Mouse (Mus musculus): ENCODE measurements around the gene 4933414I15Rik. TPM values are rescaled to one million over a fixed set of nuclear protein-coding genes. Genes with fewer than 3 reads are reported as not detected.

Gene 4933414I15Rik
- total and polyA plus RNA-seq, 2 experiments from 2014 or later, result not detected

DNA sequence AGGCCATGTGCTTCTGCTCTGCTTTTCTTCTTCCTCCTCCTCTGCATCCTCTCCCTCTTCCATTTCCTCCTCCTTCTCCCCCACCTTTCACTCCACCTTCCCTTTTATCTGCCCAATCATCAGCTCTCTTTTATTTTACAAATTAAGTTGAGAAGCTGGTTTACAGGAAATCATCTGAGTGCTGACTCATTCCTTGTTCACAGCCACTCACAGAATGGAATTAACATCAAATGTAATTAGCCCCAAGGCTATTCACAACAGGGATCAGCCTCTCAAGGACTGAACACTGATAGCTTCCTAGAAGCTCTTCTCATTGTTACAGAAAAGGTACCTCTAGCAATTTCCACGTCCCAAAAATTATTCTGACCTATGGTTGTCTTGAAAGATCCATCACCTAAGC, 46.2 kb downstream of the 4933414I15Rik start:
- Histone ChIP-seq H3K9me3 (ENCODE audit: low read length) (peaks cover 41% of the 10 kb centered on the region), H3K4me3 (ENCODE audit: low read depth, low read length) (no peak overlapping the region), H3K4me1 (ENCODE audit: insufficient read depth, low read length) (no peaks in the 10 kb centered on the region), H3K36me3 (ENCODE audit: insufficient read depth, low read length) (peaks cover 33% of the 10 kb centered on the region), H3K9ac (replicated peaks; ENCODE audit: low read length, poor library complexity, severe bottlenecking) (no peak overlapping the region), H3K27me3 (ENCODE audit: insufficient read depth, low read length) (no peaks in the 10 kb centered on the region), H3K27ac (ENCODE audit: low read depth, low read length) (no peak overlapping the region), H3K4me2 (ENCODE audit: low read depth, low read length, poor library complexity, severe bottlenecking) (no peak overlapping the region)
- ATAC-seq (ENCODE audit: low FRiP score), result no peak
- no peak for TF ChIP-seq CTCF (IDR thresholded peaks at IDR 0.05)
- DNase-seq (ENCODE audit: low spot score), result no peak
- WGBS, result 84% methylated on average over 1 of the region's 1 CpGs

DNA sequence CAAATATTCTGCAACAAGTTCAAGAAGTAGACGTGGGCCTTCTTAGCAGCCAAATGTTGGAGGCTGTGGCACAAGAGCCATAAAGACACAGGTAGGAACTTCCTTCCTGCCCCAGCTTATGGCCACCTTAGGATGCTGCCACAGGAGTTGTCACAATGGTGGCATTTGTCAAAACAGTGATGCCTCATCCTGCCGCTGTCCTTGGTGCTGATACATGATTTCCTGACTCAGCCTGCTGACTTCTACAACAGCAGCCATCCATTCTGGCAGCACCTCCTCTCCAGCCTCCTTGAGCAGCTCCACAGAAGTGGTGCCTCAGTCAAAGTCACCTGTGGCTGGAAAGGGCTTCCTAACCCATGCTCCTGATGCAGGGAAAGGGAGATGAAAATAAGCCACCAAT, 51.1 kb downstream of the 4933414I15Rik start:
- ATAC-seq (ENCODE audit: low FRiP score), result no peak
- no peak overlapping the region for H3K9ac ChIP-seq (replicated peaks; ENCODE audit: low read length, poor library complexity, severe bottlenecking)
- H3K4me3 ChIP-seq (ENCODE audit: low read depth, low read length), result no peak overlapping the region
- no peak overlapping the region for H3K27ac ChIP-seq (ENCODE audit: low read depth, low read length)
- no peaks in the 10 kb centered on the region for H3K4me1 ChIP-seq (ENCODE audit: insufficient read depth, low read length)
- 53% methylated on average over 2 of the region's 2 CpGs for WGBS
- DNase-seq (ENCODE audit: low spot score), result no peak
- no peaks in the 10 kb centered on the region for H3K36me3 ChIP-seq (ENCODE audit: insufficient read depth, low read length)
- TF ChIP-seq CTCF (IDR thresholded peaks at IDR 0.05), result no peak
- H3K27me3 ChIP-seq (ENCODE audit: insufficient read depth, low read length), result no peaks in the 10 kb centered on the region
- H3K4me2 ChIP-seq (ENCODE audit: low read depth, low read length, poor library complexity, severe bottlenecking), result no peak overlapping the region
- H3K9me3 ChIP-seq (ENCODE audit: low read length), result peaks cover 9% of the 10 kb centered on the region; the same call in 1 of the 2 replicates

Other genes with a start within 250 kb of the 4933414I15Rik start
- 41.9 and 44.6 TPM in 2 replicates for gene Zfp354c, start 116.0 kb downstream of the 4933414I15Rik start, total RNA-seq (2014; rRNA removed)
- gene Zfp354c, start 116.0 kb downstream of the 4933414I15Rik start, polyA plus RNA-seq (2015; fragmentation: Nextera tagmentation; extraction: Ambion mirVana), result 34.1 and 38.3 TPM in 2 replicates
- 2.7 and 4.1 TPM in 2 replicates for gene Zfp879, start 102.2 kb downstream of the 4933414I15Rik start, total RNA-seq (2014; rRNA removed)
- 1.2 and 1.4 TPM in 2 replicates for gene Zfp879, start 102.2 kb downstream of the 4933414I15Rik start, polyA plus RNA-seq (2015; fragmentation: Nextera tagmentation; extraction: Ambion mirVana)
- not detected in 2 replicates for gene Grm6, start 93.1 kb downstream of the 4933414I15Rik start, total RNA-seq (2014; rRNA removed)
- not detected in 2 replicates for gene Grm6, start 93.1 kb downstream of the 4933414I15Rik start, polyA plus RNA-seq (2015; fragmentation: Nextera tagmentation; extraction: Ambion mirVana)
- 7.2 and 8.0 TPM in 2 replicates for gene Zfp454, start 56.1 kb downstream of the 4933414I15Rik start, total RNA-seq (2014; rRNA removed)
- gene Zfp454, start 56.1 kb downstream of the 4933414I15Rik start, polyA plus RNA-seq (2015; fragmentation: Nextera tagmentation; extraction: Ambion mirVana), result 7.5 and 8.0 TPM in 2 replicates
- gene Zfp2, start 27.6 kb downstream of the 4933414I15Rik start, total RNA-seq (2014; rRNA removed), result 27.9 and 29.1 TPM in 2 replicates
- gene Zfp2, start 27.6 kb downstream of the 4933414I15Rik start, polyA plus RNA-seq (2015; fragmentation: Nextera tagmentation; extraction: Ambion mirVana), result 33.9 and 35.5 TPM in 2 replicates
- gene Zfp354b, start 12.1 kb downstream of the 4933414I15Rik start, total RNA-seq (2014; rRNA removed), result 2.0 and 2.8 TPM in 2 replicates
- 2.7 and 3.8 TPM in 2 replicates for gene Zfp354b, start 12.1 kb downstream of the 4933414I15Rik start, polyA plus RNA-seq (2015; fragmentation: Nextera tagmentation; extraction: Ambion mirVana)
- gene Prop1, start 10.0 kb upstream of the 4933414I15Rik start, total RNA-seq (2014; rRNA removed), result not detected in 2 replicates
- gene Prop1, start 10.0 kb upstream of the 4933414I15Rik start, polyA plus RNA-seq (2015; fragmentation: Nextera tagmentation; extraction: Ambion mirVana), result not detected in 2 replicates
- not detected in 2 replicates for gene Olfr1378, start 22.8 kb upstream of the 4933414I15Rik start, total RNA-seq (2014; rRNA removed)
- 0.16 TPM in 1 of 2 replicates, not detected in the other for gene Olfr1378, start 22.8 kb upstream of the 4933414I15Rik start, polyA plus RNA-seq (2015; fragmentation: Nextera tagmentation; extraction: Ambion mirVana)
- gene Olfr1377, start 38.2 kb upstream of the 4933414I15Rik start, total RNA-seq (2014; rRNA removed), result not detected in 2 replicates
- not detected in 2 replicates for gene Olfr1377, start 38.2 kb upstream of the 4933414I15Rik start, polyA plus RNA-seq (2015; fragmentation: Nextera tagmentation; extraction: Ambion mirVana)
- gene Olfr51, start 59.8 kb upstream of the 4933414I15Rik start, total RNA-seq (2014; rRNA removed), result not detected in 2 replicates
- not detected in 2 replicates for gene Olfr51, start 59.8 kb upstream of the 4933414I15Rik start, polyA plus RNA-seq (2015; fragmentation: Nextera tagmentation; extraction: Ambion mirVana)
- gene Olfr54, start 70.5 kb upstream of the 4933414I15Rik start, total RNA-seq (2014; rRNA removed), result not detected in 2 replicates
- not detected in 2 replicates for gene Olfr54, start 70.5 kb upstream of the 4933414I15Rik start, polyA plus RNA-seq (2015; fragmentation: Nextera tagmentation; extraction: Ambion mirVana)
- not detected in 2 replicates for gene Olfr1375, start 104.3 kb upstream of the 4933414I15Rik start, total RNA-seq (2014; rRNA removed)
- not detected in 2 replicates for gene Olfr1375, start 104.3 kb upstream of the 4933414I15Rik start, polyA plus RNA-seq (2015; fragmentation: Nextera tagmentation; extraction: Ambion mirVana)
- gene Zfp354a, start 115.5 kb upstream of the 4933414I15Rik start, total RNA-seq (2014; rRNA removed), result 8.3 and 9.3 TPM in 2 replicates
- 9.9 and 12.5 TPM in 2 replicates for gene Zfp354a, start 115.5 kb upstream of the 4933414I15Rik start, polyA plus RNA-seq (2015; fragmentation: Nextera tagmentation; extraction: Ambion mirVana)

All from midbrain, postnatal 0 days (tissue).